Mouse (Mus musculus): ENCODE measurements around the gene Hoxd8. TPM values are rescaled to one million over a fixed set of nuclear protein-coding genes. Genes with fewer than 3 reads are reported as not detected.

Hoxd8 gene
- total RNA-seq, 2 experiments from 2014 or later: not detected

GRCm38 (mm10) chr2:74703317-74703716 is 1.1 kb upstream of the Hoxd8 start:
- H3K27ac ChIP-seq: no peak overlapping the region
- no peak for DNase-seq (ENCODE audit: extremely low spot score in 1 of 2, low spot score in 2 of 2)
- no peak overlapping the region for H3K4me3 ChIP-seq
- intact Hi-C loops (cut with DNase I): loop anchor here (2.0 to 10.0 kb wide), 6 partner anchors 259 to 721 kb away; no protein-coding TSS in a partner anchor
- TF ChIP-seq CTCF (IDR thresholded peaks at IDR 0.05): no peak

- no peak for TF ChIP-seq CTCF (IDR thresholded peaks at IDR 0.05)
- H3K27ac ChIP-seq: no peak overlapping the region
- H3K4me3 ChIP-seq: no peak overlapping the region
- no peak for DNase-seq (ENCODE audit: extremely low spot score in 1 of 2, low spot score in 2 of 2)
- intact Hi-C loops (cut with DNase I): loop anchor here (2.0 to 10.0 kb wide), 6 partner anchors 258 to 721 kb away; no protein-coding TSS in a partner anchor
These were observed 559 bp upstream of the Hoxd8 start for GRCm38 (mm10) chr2:74703720-74704392.

DNA sequence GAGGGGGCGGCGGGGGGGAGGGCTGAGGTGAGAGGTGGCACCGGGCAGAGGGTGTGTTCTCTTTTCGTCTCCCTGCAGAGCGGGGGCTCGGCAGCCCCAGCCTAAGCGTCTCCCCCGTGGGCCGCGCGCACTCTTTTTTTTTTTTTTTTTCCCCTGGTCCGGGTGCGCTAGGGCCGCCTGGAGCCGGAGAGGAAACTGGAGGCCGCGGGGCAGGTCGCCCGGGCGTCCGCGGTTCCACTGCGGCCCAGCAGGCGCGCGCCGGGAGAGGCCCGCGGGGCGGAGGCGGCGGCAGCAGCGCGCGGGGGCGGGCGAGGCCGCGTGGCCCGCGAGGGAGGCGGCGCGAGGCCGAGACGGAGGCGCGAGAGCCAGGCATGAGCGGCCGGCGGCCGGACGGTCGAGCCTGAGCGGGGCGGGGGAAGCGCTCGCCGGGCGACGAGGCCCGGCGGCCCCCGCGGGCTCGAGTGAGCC is 618 bp downstream of the Hoxd8 start:
- intact Hi-C loops (cut with DNase I): loop anchor here (5.0 to 10.0 kb wide), 6 partner anchors 37 to 720 kb away; no protein-coding TSS in a partner anchor
- Histone ChIP-seq H3K27ac (no peak overlapping the region), H3K4me3 (no peak overlapping the region)
- TF ChIP-seq CTCF (IDR thresholded peaks at IDR 0.05): no peak
- DNase-seq (ENCODE audit: extremely low spot score in 1 of 2, low spot score in 2 of 2): no peak

GRCm38 (mm10) chr2:74705467-74706089 is 1.2 kb downstream of the Hoxd8 start:
- TF ChIP-seq CTCF (IDR thresholded peaks at IDR 0.05): no peak
- Histone ChIP-seq H3K27ac (no peak overlapping the region), H3K4me3 (no peak overlapping the region)
- no peak for DNase-seq (ENCODE audit: extremely low spot score in 1 of 2, low spot score in 2 of 2)
- intact Hi-C loops (cut with DNase I): loop anchor here (5.0 to 10.0 kb wide), 2 partner anchors 37 to 719 kb away; no protein-coding TSS in a partner anchor

- no peak overlapping the region for H3K4me3 ChIP-seq
- intact Hi-C loops (cut with DNase I): loop anchor here (5.0 to 10.0 kb wide), 2 partner anchors 36 to 718 kb away; no protein-coding TSS in a partner anchor
- DNase-seq (ENCODE audit: extremely low spot score in 1 of 2, low spot score in 2 of 2): no peak
- no peak overlapping the region for H3K27ac ChIP-seq
- TF ChIP-seq CTCF (IDR thresholded peaks at IDR 0.05): no peak
These were observed 2.1 kb downstream of the Hoxd8 start for GRCm38 (mm10) chr2:74706393-74706960.

DNA sequence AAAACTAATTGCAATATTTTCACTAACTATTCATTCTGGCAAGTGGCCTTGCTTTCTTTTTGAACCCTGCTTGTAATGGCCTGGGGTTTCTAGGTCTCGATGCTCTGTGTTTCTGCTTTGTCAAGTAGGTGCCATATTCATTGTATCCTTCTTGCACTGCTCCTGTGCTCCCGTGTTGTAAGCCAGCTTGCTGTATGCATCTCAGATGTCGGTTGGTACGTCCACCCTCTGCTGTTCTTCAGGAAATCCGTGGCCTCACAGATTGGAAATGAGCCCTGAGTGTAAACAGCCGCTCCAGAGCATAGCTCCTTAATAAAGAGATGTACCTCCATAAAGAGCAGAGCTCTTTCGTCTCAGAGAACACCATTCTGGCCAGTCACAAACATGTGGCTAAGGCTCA is 3.2 kb downstream of the Hoxd8 start:
- Histone ChIP-seq H3K27ac (no peak overlapping the region), H3K4me3 (no peak overlapping the region)
- TF ChIP-seq CTCF (IDR thresholded peaks at IDR 0.05): no peak
- intact Hi-C loops (cut with DNase I): loop anchor here (5.0 to 10.0 kb wide), 2 partner anchors 35 to 717 kb away; no protein-coding TSS in a partner anchor
- no peak for DNase-seq (ENCODE audit: extremely low spot score in 1 of 2, low spot score in 2 of 2)

DNA sequence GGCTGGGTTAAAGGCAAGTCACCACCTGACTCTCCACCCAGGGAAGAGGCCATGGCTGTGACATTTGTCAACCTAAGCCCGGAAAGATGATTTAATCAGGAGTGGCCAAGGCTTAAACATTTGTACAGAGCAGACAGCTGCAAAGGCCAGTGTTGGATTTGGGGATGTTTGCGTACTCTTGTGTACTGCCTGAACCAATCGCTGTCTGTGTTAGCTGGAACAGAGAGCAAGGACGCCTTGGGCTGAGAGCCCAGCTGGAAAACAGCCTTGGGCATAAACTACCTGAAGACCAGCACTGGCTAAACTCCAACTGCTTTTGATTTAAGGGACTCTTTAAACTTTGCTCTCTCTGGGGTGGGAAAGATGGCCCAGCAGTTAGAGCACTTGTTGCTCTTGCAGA is 4.3 kb downstream of the Hoxd8 start:
- intact Hi-C loops (cut with DNase I): loop anchor here (5.0 to 10.0 kb wide), 2 partner anchors 34 to 716 kb away; no protein-coding TSS in a partner anchor
- H3K27ac ChIP-seq: no peak overlapping the region
- DNase-seq (ENCODE audit: extremely low spot score in 1 of 2, low spot score in 2 of 2): no peak
- TF ChIP-seq CTCF (IDR thresholded peaks at IDR 0.05): no peak
- H3K4me3 ChIP-seq: no peak overlapping the region

DNA sequence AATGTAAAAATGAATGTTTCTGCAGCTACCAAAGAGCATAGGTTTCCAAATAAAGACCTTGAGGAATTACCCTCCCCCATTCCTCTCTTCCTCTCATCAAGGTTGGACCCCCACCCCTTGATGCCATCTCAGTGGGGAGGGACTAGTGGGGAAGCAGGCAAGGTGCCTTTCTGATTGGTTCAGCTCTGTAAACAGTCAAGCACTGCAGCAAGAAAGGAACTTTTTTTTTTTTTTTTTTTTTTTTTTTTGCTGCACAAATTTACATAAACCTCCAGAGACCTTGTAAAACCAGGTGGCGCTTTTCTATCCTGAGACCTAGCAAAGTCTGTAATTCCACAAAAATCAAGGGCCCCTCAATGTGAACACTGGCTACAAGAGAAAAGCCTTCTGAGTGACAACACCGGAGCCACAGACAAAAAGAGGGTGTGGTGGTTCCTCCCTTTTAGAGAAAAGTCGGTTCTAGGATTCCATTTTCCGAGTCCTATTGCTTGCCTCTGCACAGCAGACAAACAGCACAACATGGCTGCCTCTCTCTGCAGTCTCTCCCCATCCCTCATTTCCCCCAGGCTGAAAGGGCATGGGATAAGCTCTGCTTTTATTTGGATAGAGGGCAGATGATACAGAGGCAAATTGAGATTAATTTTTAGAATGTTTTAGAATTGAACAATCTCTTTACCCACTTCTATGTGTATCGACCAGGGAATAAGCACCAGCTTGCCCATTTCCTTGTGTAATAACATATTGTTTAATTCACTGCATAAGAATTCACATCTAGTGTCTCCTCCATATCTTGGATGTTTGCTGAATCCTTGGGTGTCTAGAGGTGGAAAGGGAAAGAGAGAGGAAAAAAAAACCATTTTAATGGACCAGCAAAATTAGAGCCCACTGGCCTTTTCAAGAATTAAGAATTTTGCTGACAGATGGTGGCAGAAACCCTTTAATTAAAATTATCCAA is 5.3 kb downstream of the Hoxd8 start:
- intact Hi-C loops (cut with DNase I): loop anchor here (5.0 to 10.0 kb wide), 3 partner anchors 33 to 715 kb away; partner anchors contain the start of gene Evx2
- no peak for TF ChIP-seq CTCF (IDR thresholded peaks at IDR 0.05)
- DNase-seq (ENCODE audit: extremely low spot score in 1 of 2, low spot score in 2 of 2): no peak
- H3K27ac ChIP-seq: no peak overlapping the region
- no peak overlapping the region for H3K4me3 ChIP-seq

DNA sequence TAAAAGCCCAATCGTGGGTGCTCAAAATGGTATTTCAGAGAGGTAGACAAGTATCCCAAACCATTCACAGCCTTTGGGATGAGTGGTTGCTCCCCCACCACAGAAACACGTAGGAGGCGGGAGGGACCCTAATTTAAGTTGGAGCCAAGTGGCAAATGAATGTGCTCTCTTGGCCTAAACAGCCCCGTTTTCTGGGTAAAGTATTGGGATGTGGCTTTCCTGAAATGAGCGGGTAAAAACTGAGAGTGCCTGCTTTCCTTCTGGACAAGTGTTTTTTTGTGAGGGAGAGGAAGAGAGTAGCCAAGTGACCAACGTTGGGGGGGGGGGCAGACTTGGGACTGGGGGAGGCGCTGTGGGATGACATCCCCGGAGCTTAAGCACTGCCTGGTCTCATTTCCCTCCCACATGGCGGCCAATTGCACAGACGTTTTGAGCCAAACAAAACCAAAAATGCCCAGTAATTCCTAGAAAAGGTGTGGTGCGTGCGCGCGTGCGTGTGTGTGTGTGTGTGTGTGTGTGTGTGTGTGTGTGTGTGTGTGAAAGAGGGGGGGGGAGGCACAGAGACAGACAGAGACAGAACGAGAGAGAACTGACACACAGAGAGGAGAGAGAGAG is 6.6 kb downstream of the Hoxd8 start:
- intact Hi-C loops (cut with DNase I): loop anchor here (5.0 kb wide), 1 partner anchor 54 kb away; the partner anchor contains the start of gene Evx2
- DNase-seq (ENCODE audit: extremely low spot score in 1 of 2, low spot score in 2 of 2): no peak
- no peak for TF ChIP-seq CTCF (IDR thresholded peaks at IDR 0.05)
- Histone ChIP-seq H3K27ac (no peak overlapping the region), H3K4me3 (no peak overlapping the region)

GRCm38 (mm10) chr2:74711721-74712621 is 7.6 kb downstream of the Hoxd8 start, which contains the start of the genes Hoxd3 and Hoxd4:
Gene Hoxd3 (plus strand): TSS chr2:74711927.
Gene Hoxd4 (plus strand): TSS chr2:74711929.
- no peak for DNase-seq (ENCODE audit: extremely low spot score in 1 of 2, low spot score in 2 of 2)
- Histone ChIP-seq H3K4me3 (no peak within 1 kb of the TSS), H3K27ac (no peak within 1 kb of the TSS)
- intact Hi-C loops (cut with DNase I): loop anchor here (5.0 kb wide), 1 partner anchor 55 kb away; the partner anchor contains the start of gene Evx2
- no peak for TF ChIP-seq CTCF (IDR thresholded peaks at IDR 0.05)
